Mouse (Mus musculus) bone marrow, adult 2 months (tissue): ENCODE measurements at regions not wholly inside any gene's neighbourhood (a gene's known extent, or its start where the extent isn't known, plus 50 kb on each side); places are given as distances from the start of the nearest gene placed in this dataset.

Experiments used
- CTCF ChIP-seq: fragments of 200-500 bp; IDR thresholded peaks from 2 replicates; pipeline ENCODE4 v1.5.1; 2011; ENCODE audit warnings: low read length, control low read depth; ENCODE audit not compliant: control insufficient read depth, insufficient read depth
- POLR2A ChIP-seq: fragments of 200-500 bp; IDR thresholded peaks from 2 replicates; pipeline ENCODE4 v1.6.1; 2011; ENCODE audit warnings: low read depth, mild to moderate bottlenecking, control low read depth, low read length, borderline replicate concordance; ENCODE audit not compliant: control insufficient read depth

DNA sequence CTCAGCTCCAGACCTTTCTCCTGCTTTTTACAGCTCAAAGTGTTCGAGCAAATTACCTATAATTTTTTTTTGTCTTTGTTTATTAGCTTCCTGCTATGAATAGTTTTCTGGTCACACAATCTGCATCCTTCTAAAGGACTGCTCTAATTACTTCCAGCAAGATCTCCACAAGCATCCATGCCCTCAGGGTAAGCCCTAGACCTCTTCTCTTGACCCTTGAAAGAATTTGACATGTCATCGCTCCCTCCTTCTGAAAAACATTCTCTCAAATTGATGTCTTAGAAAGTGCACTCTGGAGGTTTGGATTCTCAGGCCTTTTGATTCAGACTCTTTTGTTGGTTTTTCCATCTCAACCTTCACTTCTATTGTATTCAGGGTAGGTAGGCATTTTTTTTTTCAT, 148.7 kb downstream of the Gja1 start:
- TF ChIP-seq CTCF (no peak), POLR2A (no peak)
